Mouse (Mus musculus) small intestine, adult 2 months (tissue): Measurements from ENCODE around the gene Mgme1.

Source experiments
- CTCF ChIP-seq: fragments of 200-500 bp; IDR thresholded peaks from 2 replicates; pipeline ENCODE4 v1.5.1; 2012; ENCODE audit warnings: low read depth, mild to moderate bottlenecking, control low read depth, inconsistent platforms, low read length, moderate library complexity, mixed read lengths; ENCODE audit not compliant: insufficient replicate concordance, insufficient read length; ENCODE audit errors: extremely low read depth
- POLR2A ChIP-seq: fragments of 200-500 bp; IDR thresholded peaks from 2 replicates; pipeline ENCODE4 v1.6.1; 2012; ENCODE audit warnings: low read depth, mild to moderate bottlenecking, control low read depth, inconsistent platforms, low read length, moderate library complexity

DNA sequence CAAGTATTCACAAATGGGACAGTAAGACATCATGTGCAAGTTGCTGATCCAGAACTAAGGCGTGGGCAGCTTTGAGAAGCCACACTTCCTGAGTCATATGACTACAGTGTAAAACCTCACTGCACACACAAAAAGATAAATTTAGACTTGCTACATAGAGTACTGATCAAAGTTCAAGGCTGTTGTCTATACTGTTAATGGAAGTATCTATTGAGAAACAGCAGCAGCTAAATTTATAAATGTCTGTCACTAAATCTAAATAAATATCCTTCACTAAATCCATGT, 2.8 kb upstream of the Mgme1 start:
- TF ChIP-seq CTCF (no peak), POLR2A (no peak)
